Mouse (Mus musculus): Measurements from ENCODE around the gene Ccdc33. TPM values are rescaled to one million over a fixed set of nuclear protein-coding genes. Genes with fewer than 3 reads are reported as not detected.

Gene Ccdc33
- total and polyA plus RNA-seq, 3 experiments: 0.05 TPM; not detected in 2

DNA sequence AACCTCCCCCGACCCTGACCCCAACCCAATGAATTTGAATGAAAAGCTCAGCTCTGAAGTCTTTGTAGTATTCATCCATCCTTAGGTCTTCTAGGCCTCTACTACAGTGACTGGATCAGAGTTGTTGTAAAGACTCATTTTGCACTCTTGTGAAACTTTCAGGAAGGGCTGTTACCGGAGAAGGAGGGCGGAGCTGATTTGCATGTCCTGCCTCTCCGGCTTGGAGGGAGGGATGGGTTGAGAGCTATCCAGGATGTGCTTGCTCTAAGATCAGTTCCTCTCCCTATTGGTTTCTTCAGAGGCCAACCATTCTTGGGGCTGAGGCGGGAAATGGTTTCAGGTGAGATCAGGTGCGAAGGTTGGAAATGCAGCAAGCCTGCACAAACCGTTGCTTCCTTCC is 107.6 kb downstream of the Ccdc33 start:
- Histone ChIP-seq H3K4me3 (ENCODE audit: low read depth, low read length) (no peak overlapping the region), H3K27me3 (ENCODE audit: insufficient read depth, low read length) (peaks cover 29% of the 10 kb centered on the region), H3K36me3 (replicated peaks) (no peaks in the 10 kb centered on the region), H3K9me3 (replicated peaks) (no peaks in the 10 kb centered on the region), H3K4me1 (ENCODE audit: insufficient read depth, low read depth, low read length) (no peaks in the 10 kb centered on the region)
- TF ChIP-seq GATA1 (IDR thresholded peaks at IDR 0.05; ENCODE audit: borderline replicate concordance, low read length) (no peak), TAL1 (conservative IDR thresholded peaks at IDR 0.05; ENCODE audit: low read depth, low read length) (no peak), CTCF (IDR thresholded peaks at IDR 0.05; ENCODE audit: low read depth, low read length) (no peak), POLR2AphosphoS5 (IDR thresholded peaks at IDR 0.05; ENCODE audit: insufficient replicate concordance, low read depth, low read length) (no peak), GATA2 (IDR thresholded peaks at IDR 0.05; ENCODE audit: borderline replicate concordance, low read depth, low read length) (no peak)
- DNase-seq (ENCODE audit: low spot score): no peak
- no peak for ATAC-seq (ENCODE audit: extremely low read depth, insufficient number of reproducible peaks, low FRiP score, poor library complexity, severe bottlenecking)

DNA sequence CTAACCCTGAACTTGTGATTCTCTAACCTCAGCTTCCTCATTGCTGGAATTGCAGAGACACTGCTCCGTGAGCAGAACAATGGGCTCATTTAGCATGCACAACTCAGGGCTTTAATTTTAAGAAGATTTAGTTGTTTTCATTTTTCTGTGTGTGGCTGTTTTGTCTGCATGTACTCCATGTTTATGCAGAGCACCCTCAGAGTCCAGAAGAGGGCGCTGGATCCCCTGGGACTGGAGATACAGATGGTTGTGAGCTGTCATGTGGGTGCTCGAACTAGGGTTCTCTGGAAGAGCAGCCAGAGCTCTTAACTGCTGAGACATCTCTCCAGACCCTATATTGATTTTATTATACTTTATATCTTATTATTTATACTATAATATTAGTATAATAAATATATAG is 109.0 kb downstream of the Ccdc33 start:
- no peaks in the 10 kb centered on the region for H3K4me1 ChIP-seq (ENCODE audit: insufficient read depth, low read depth, low read length)
- no peaks in the 10 kb centered on the region for H3K36me3 ChIP-seq (replicated peaks)
- TF ChIP-seq TAL1 (conservative IDR thresholded peaks at IDR 0.05; ENCODE audit: low read depth, low read length) (no peak), CTCF (IDR thresholded peaks at IDR 0.05; ENCODE audit: low read depth, low read length) (no peak), GATA2 (IDR thresholded peaks at IDR 0.05; ENCODE audit: borderline replicate concordance, low read depth, low read length) (no peak), GATA1 (IDR thresholded peaks at IDR 0.05; ENCODE audit: borderline replicate concordance, low read length) (no peak), POLR2AphosphoS5 (IDR thresholded peaks at IDR 0.05; ENCODE audit: insufficient replicate concordance, low read depth, low read length) (no peak)
- ATAC-seq (ENCODE audit: extremely low read depth, insufficient number of reproducible peaks, low FRiP score, poor library complexity, severe bottlenecking): no peak
- no peaks in the 10 kb centered on the region for H3K9me3 ChIP-seq (replicated peaks)
- H3K4me3 ChIP-seq (ENCODE audit: low read depth, low read length): no peak overlapping the region
- peaks cover 31% of the 10 kb centered on the region for H3K27me3 ChIP-seq (ENCODE audit: insufficient read depth, low read length)
- DNase-seq (ENCODE audit: low spot score): no peak

GRCm38 (mm10) chr9:58009015-58009362 is 109.6 kb downstream of the Ccdc33 start:
- Histone ChIP-seq H3K4me3 (ENCODE audit: low read depth, low read length) (no peak overlapping the region), H3K27me3 (ENCODE audit: insufficient read depth, low read length) (peaks cover 31% of the 10 kb centered on the region), H3K4me1 (ENCODE audit: insufficient read depth, low read depth, low read length) (no peaks in the 10 kb centered on the region), H3K9me3 (replicated peaks) (no peaks in the 10 kb centered on the region), H3K36me3 (replicated peaks) (no peaks in the 10 kb centered on the region)
- no peak for ATAC-seq (ENCODE audit: extremely low read depth, insufficient number of reproducible peaks, low FRiP score, poor library complexity, severe bottlenecking)
- TF ChIP-seq POLR2AphosphoS5 (IDR thresholded peaks at IDR 0.05; ENCODE audit: insufficient replicate concordance, low read depth, low read length): no peak
- no peak for TF ChIP-seq TAL1 (conservative IDR thresholded peaks at IDR 0.05; ENCODE audit: low read depth, low read length)
- no peak for TF ChIP-seq CTCF (IDR thresholded peaks at IDR 0.05; ENCODE audit: low read depth, low read length)
- TF ChIP-seq GATA2 (IDR thresholded peaks at IDR 0.05; ENCODE audit: borderline replicate concordance, low read depth, low read length): no peak
- no peak for TF ChIP-seq GATA1 (IDR thresholded peaks at IDR 0.05; ENCODE audit: borderline replicate concordance, low read length)
- DNase-seq (ENCODE audit: low spot score): no peak

DNA sequence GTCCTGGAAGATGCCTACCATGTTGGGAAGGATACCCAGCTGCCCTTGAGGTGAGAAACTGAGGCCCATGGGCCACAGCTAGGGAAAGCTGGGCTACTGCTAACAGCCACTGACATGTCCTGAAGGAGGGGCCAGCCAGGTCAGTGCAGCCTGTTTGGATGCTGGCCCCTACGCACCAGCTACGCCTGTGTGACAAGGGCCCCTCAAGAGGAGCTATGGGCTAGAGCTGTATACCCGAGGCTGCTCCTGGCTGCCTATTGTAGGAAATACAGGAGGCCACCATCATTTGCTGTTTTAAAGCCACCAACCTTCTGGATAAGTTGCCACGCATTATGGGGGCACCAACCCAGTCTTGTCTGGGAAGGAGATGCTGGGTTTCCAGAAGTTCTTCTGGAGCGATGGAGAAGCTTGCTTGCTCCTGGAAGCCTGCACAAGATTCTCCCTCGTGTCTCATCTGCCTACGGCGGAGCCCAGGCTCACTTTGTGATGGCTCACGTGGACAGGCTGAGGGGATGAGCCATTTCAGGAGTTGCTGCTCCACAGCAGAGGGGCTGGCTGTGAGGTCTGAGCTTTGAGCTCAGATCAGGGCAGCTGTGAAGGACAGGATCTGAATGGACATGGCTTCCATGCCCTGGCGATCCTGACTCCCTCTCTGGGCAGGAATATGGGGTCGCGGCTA is 110.1 kb downstream of the Ccdc33 start:
- Histone ChIP-seq H3K27me3 (ENCODE audit: insufficient read depth, low read length) (peaks cover 31% of the 10 kb centered on the region), H3K4me3 (ENCODE audit: low read depth, low read length) (no peak overlapping the region), H3K9me3 (replicated peaks) (no peaks in the 10 kb centered on the region), H3K36me3 (replicated peaks) (no peaks in the 10 kb centered on the region), H3K4me1 (ENCODE audit: insufficient read depth, low read depth, low read length) (no peaks in the 10 kb centered on the region)
- DNase-seq (ENCODE audit: low spot score) (no peak), ATAC-seq (ENCODE audit: extremely low read depth, insufficient number of reproducible peaks, low FRiP score, poor library complexity, severe bottlenecking) (no peak)
- TF ChIP-seq GATA1 (IDR thresholded peaks at IDR 0.05; ENCODE audit: borderline replicate concordance, low read length) (no peak), POLR2AphosphoS5 (IDR thresholded peaks at IDR 0.05; ENCODE audit: insufficient replicate concordance, low read depth, low read length) (no peak), GATA2 (IDR thresholded peaks at IDR 0.05; ENCODE audit: borderline replicate concordance, low read depth, low read length) (no peak), CTCF (IDR thresholded peaks at IDR 0.05; ENCODE audit: low read depth, low read length) (no peak), TAL1 (conservative IDR thresholded peaks at IDR 0.05; ENCODE audit: low read depth, low read length) (no peak)

DNA sequence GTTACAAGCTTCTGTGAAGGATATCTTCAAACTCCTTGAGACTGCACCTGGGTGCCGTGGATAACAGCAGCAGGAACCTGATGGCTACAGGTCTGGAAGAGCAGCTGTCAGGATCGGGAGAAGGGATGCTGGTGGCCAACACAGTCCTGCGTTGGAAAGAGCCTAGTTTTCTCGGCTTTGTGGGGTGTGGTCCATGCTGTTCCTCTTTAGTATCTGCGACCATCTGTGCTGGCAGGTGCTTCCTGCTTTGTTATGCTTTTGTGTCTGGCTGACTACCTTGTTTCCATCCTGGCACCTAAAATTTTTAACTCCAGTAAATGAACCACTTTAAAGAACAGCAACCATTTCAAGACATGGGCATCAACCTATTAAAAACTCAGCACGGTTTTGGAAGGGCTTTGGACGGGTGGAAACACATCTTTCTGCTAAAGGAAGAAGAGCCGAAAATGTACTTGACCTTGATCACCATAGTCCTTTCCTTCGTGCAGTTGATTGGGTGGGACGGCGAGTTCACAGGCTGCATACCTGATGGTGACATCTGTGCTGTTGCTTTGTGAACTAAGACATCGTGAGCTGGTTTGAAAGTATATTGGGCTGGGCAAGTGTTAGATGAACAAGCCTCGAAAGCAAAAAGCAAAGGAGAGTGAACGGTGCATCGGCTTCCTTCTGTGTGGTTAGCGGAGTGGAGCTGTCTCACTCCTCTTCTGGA is 112.7 kb downstream of the Ccdc33 start, which contains the start of gene Cyp11a1:
Gene Cyp11a1, plus strand, starts transcription at position 659 of the 709 bp plus-strand sequence.
- DNase-seq (ENCODE audit: low spot score): no peak
- H3K9me3 ChIP-seq (replicated peaks): no peaks in the 10 kb centered on the region
- no peak within 1 kb of the TSS for H3K4me3 ChIP-seq (ENCODE audit: low read depth, low read length)
- no peaks in the 10 kb centered on the region for H3K4me1 ChIP-seq (ENCODE audit: insufficient read depth, low read depth, low read length)
- no peak for ATAC-seq (ENCODE audit: extremely low read depth, insufficient number of reproducible peaks, low FRiP score, poor library complexity, severe bottlenecking)
- H3K36me3 ChIP-seq (replicated peaks): no peaks in the 10 kb centered on the region
- TF ChIP-seq TAL1 (conservative IDR thresholded peaks at IDR 0.05; ENCODE audit: low read depth, low read length): no peak
- no peak for TF ChIP-seq GATA2 (IDR thresholded peaks at IDR 0.05; ENCODE audit: borderline replicate concordance, low read depth, low read length)
- TF ChIP-seq GATA1 (IDR thresholded peaks at IDR 0.05; ENCODE audit: borderline replicate concordance, low read length): no peak
- no peak for TF ChIP-seq CTCF (IDR thresholded peaks at IDR 0.05; ENCODE audit: low read depth, low read length)
- no peak for TF ChIP-seq POLR2AphosphoS5 (IDR thresholded peaks at IDR 0.05; ENCODE audit: insufficient replicate concordance, low read depth, low read length)
- peaks cover 19% of the 10 kb centered on the region for H3K27me3 ChIP-seq (ENCODE audit: insufficient read depth, low read length)

DNA sequence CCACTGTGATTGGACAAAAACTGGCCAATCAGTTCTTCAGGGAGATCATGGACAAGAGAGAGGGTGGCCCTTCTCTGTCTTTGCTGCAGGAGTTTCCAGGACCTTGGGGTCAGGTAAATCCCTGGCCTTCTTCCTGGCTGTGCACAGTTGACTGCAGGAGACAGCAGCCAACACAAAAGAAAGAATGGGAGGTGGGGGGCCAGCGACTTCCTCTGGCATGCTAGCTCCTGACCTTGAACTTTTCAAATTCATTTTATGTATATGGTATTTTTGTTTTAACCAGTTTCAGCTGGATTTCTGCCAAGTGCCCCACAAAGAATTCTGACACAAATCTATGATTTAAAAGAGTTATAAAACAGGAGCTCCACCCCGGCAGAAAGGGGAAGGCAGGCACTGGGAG is 115.4 kb downstream of the Ccdc33 start:
- H3K4me1 ChIP-seq (ENCODE audit: insufficient read depth, low read depth, low read length): no peaks in the 10 kb centered on the region; the same call in 1 of the 2 replicates
- TF ChIP-seq POLR2AphosphoS5 (IDR thresholded peaks at IDR 0.05; ENCODE audit: insufficient replicate concordance, low read depth, low read length) (no peak), GATA1 (IDR thresholded peaks at IDR 0.05; ENCODE audit: borderline replicate concordance, low read length) (no peak), TAL1 (conservative IDR thresholded peaks at IDR 0.05; ENCODE audit: low read depth, low read length) (no peak), CTCF (IDR thresholded peaks at IDR 0.05; ENCODE audit: low read depth, low read length) (no peak), GATA2 (IDR thresholded peaks at IDR 0.05; ENCODE audit: borderline replicate concordance, low read depth, low read length) (no peak)
- peaks cover 18% of the 10 kb centered on the region for H3K27me3 ChIP-seq (ENCODE audit: insufficient read depth, low read length)
- no peak for ATAC-seq (ENCODE audit: extremely low read depth, insufficient number of reproducible peaks, low FRiP score, poor library complexity, severe bottlenecking)
- no peaks in the 10 kb centered on the region for H3K36me3 ChIP-seq (replicated peaks)
- H3K4me3 ChIP-seq (ENCODE audit: low read depth, low read length): no peak overlapping the region
- no peaks in the 10 kb centered on the region for H3K9me3 ChIP-seq (replicated peaks)
- DNase-seq (ENCODE audit: low spot score): no peak

Data from G1E (cell line).